Mouse (Mus musculus): ENCODE data around the gene Tagap1.
"Not testable (repeated sequence)": the region's sequence is repeated elsewhere in the genome, so short reads cannot be mapped to it uniquely, and the experiment has no call there.

Gene Tagap1

DNA sequence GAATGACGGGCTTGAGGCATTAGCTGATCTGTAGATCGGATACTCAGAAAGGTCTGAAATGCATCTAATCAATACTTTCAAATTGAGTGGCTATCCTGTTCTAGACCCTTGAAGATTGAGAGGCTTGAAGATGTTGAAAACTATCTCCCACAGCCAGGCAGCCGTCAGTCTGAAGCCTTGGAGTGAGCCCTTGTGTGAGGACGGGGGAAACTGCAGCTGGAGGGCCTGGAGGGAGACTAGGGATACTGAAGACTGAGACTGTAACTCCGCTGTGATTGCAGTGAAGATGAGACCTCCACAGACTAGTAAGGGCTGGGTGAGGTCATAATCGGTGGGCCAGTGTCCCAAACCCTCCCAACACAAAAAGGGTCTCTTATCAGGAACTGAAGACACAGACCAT, 1.4 kb upstream of the Tagap1 start:
- not testable (repeated sequence) for DNase-seq (ENCODE audit: low spot score in 2 of 2)

- DNase-seq (ENCODE audit: low spot score in 2 of 2): not testable (repeated sequence)
These were observed 435 bp upstream of the Tagap1 start for GRCm38 (mm10) chr17:6961181-6962000.

DNA sequence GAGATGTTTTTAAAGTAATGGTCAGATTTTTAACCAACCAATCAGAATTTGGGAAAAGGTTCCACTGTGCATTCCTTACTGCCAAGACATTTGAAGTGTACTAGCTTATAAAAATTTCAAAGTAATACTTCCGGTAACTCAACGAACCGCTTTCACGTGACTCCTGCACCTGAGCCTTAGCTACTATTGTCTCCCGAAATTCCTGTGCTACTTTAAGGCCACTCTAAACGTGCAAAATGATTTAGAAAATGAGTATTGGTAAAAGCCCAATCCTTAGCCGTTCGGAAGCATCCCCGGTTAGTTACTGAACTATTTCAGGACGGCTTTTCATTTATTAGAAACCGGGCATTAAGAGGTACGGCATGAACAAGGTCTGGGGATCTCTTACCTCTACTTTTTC, 607 bp downstream of the Tagap1 start:
- not testable (repeated sequence) for DNase-seq (ENCODE audit: low spot score in 2 of 2)

GRCm38 (mm10) chr17:6959543-6960259, 1.3 kb downstream of the Tagap1 start:
- not testable (repeated sequence) for DNase-seq (ENCODE audit: low spot score in 2 of 2)

- DNase-seq (ENCODE audit: low spot score in 2 of 2): not testable (repeated sequence)
These were observed 2.1 kb downstream of the Tagap1 start for GRCm38 (mm10) chr17:6958881-6959280.

- not testable (repeated sequence) for DNase-seq (ENCODE audit: low spot score in 2 of 2)
These were observed 12.2 kb downstream of the Tagap1 start for GRCm38 (mm10) chr17:6948769-6949228.

DNA sequence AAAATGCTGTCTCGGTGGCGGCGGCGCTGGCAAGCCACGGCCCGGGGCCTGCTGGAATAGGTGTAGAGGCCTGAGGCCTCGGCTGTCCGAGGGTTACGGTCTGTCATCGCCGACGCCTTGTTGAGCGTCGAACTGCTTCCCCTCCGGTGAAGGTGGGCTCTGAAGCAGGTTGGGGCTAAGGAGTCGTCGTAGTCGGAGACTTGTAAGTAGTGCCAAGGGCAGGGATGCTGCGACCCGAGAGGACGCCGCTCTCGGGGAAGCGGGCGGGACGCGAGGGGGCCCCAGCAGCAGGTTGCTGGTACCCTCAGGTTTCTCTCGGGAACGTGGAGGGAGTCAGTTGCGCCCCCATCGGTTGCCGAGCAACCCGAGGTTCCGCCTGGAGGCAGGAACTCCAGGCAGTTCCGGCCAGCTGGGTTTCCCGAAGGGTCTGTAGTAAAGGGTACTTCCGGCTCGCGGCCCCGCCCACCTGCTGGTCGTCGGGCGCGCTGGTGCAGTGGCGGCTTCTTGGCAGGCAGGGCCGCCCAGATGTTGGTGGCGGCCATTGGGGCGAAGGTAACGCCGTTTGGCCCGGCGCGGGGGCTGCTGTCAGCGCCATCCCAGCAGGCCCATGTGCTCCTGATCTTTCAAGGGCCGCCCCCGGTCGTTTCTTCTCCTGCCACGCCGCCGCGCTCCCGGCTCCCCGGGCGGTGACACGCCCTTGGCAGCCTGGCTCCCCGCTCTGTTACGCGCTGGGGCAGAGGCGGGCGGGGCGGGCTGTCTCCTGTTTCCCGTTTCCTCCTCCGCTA, 12.8 kb downstream of the Tagap1 start, which contains the start of gene Rsph3b:
Gene Rsph3b (minus strand): TSS at position 699 of the 785 bp plus-strand sequence.
- peak; percentile 84 for DNase-seq (ENCODE audit: low spot score in 2 of 2)

DNA sequence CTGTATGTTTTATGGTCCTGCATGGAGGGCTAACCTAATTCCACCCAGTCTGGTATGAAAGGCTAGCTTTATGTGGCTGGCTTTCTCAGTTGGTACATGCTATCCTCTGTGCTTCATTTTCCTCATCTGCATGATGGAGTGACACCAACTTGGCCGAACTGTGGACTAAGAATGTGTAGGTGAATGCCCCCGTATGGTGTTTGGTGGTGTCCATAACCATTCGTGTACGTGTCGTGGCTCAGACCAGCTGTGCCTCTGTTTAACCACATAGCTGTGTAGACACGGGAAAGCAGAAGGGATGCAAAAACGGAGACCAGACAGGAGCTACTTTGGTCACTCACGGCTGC, 13.3 kb downstream of the Tagap1 start:
- not testable (repeated sequence) for DNase-seq (ENCODE audit: low spot score in 2 of 2)

- DNase-seq (ENCODE audit: low spot score in 2 of 2): not testable (repeated sequence)
These were observed 18.4 kb downstream of the Tagap1 start for GRCm38 (mm10) chr17:6942560-6942959.

GRCm38 (mm10) chr17:6931625-6932024, 29.3 kb downstream of the Tagap1 start:
- not testable (repeated sequence) for DNase-seq (ENCODE audit: low spot score in 2 of 2)

GRCm38 (mm10) chr17:6920351-6920894, 40.5 kb downstream of the Tagap1 start:
- not testable (repeated sequence) for DNase-seq (ENCODE audit: low spot score in 2 of 2)

- not testable (repeated sequence) for DNase-seq (ENCODE audit: low spot score in 2 of 2)
These were observed 41.6 kb downstream of the Tagap1 start for GRCm38 (mm10) chr17:6919388-6919787.

- DNase-seq (ENCODE audit: low spot score in 2 of 2): not testable (repeated sequence)
These were observed 45.7 kb downstream of the Tagap1 start for GRCm38 (mm10) chr17:6915282-6915681.

DNA sequence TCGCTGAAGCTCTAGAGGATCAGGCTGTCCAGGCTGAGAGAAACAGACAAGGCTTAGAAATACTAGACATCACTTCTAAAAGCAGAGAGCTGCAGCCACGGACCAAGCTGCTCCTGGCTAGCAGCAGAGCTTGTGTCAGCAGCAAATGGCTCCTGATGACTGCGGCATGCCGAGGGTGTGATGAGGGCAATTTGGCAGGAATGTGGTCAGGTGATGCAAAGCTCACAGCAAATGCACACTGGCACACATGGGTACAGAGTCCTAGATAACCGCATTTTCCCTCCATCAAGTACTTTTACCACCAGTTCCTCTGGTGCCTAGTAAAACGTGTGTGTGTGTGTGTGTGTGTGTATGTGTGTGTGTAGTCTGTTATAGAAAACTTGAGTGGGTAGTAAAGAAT, 46.9 kb downstream of the Tagap1 start:
- not testable (repeated sequence) for DNase-seq (ENCODE audit: low spot score in 2 of 2)

Measured in frontal cortex, postnatal 10 days (tissue).